Mouse (Mus musculus) C2C12 (cell line): ENCODE measurements around the gene Ccl24. TPM values are rescaled to one million over a fixed set of nuclear protein-coding genes. Genes with fewer than 3 reads are reported as not detected.

ENCODE experiments used
- H3K27me3 ChIP-seq: one replicate; pipeline ENCODE4 v1.6.1; 2011; ENCODE audit not compliant: control insufficient read depth, insufficient read depth, insufficient read length
- H3K36me3 ChIP-seq: one replicate; pipeline ENCODE4 v1.6.1; 2011; ENCODE audit not compliant: control insufficient read depth, insufficient read depth
- H3K4me3 ChIP-seq: one replicate; pipeline ENCODE4 v1.5.1; 2011; ENCODE audit warnings: mild to moderate bottlenecking, control low read depth; ENCODE audit not compliant: poor library complexity, insufficient read depth, severe bottlenecking
- H3K79me2 ChIP-seq: one replicate; pipeline ENCODE4 v1.6.1; 2011; ENCODE audit not compliant: control insufficient read depth, insufficient read depth
- H3K79me3 ChIP-seq: one replicate; pipeline ENCODE4 v1.6.1; 2011; ENCODE audit warnings: low read depth, control low read depth
- H3ac ChIP-seq: one replicate; pipeline ENCODE3; 2011; ENCODE audit warnings: low read depth; ENCODE audit not compliant: control insufficient read depth, insufficient read length
- CEBPB ChIP-seq: IDR thresholded peaks from one replicate; pipeline ENCODE4 v1.6.1; 2011; ENCODE audit warnings: low read depth, mild to moderate bottlenecking, control low read depth, moderate library complexity
- CTCF ChIP-seq: IDR thresholded peaks from one replicate; pipeline ENCODE4 v1.5.1; 2011; ENCODE audit not compliant: control insufficient read depth, insufficient read depth, insufficient read length
- FOSL1 ChIP-seq: IDR thresholded peaks from one replicate; pipeline ENCODE4 v1.8.0; 2011; ENCODE audit warnings: mild to moderate bottlenecking, low read length; ENCODE audit not compliant: poor library complexity, insufficient read depth, severe bottlenecking
- MAX ChIP-seq: IDR thresholded peaks from one replicate; pipeline ENCODE4 v1.6.1; 2011; ENCODE audit warnings: mild to moderate bottlenecking, control low read depth
- MYOD1 ChIP-seq: IDR thresholded peaks from one replicate; pipeline ENCODE4 v1.6.1; 2011; ENCODE audit warnings: low read depth; ENCODE audit not compliant: control insufficient read depth, insufficient read length
- MYOG ChIP-seq: IDR thresholded peaks from one replicate; pipeline ENCODE4 v1.6.1; 2011; ENCODE audit not compliant: control insufficient read depth, insufficient read length; ENCODE audit errors: extremely low read depth
- USF1 ChIP-seq: IDR thresholded peaks from one replicate; pipeline ENCODE4 v1.6.1; 2011; ENCODE audit warnings: low read depth, mild to moderate bottlenecking, control low read depth, moderate library complexity
- polyA plus RNA-seq: library from polyadenylated mRNA; unstranded; fragments of >200 nt; fragmentation: generic; extraction: Trizol; gene quantifications from one replicate; pipeline ENCODE4 v1.2.1, GENCODE M21; 2012; ENCODE audit warnings: missing spikeins

Ccl24 gene
- polyA plus RNA-seq, 1 experiment = not detected

DNA sequence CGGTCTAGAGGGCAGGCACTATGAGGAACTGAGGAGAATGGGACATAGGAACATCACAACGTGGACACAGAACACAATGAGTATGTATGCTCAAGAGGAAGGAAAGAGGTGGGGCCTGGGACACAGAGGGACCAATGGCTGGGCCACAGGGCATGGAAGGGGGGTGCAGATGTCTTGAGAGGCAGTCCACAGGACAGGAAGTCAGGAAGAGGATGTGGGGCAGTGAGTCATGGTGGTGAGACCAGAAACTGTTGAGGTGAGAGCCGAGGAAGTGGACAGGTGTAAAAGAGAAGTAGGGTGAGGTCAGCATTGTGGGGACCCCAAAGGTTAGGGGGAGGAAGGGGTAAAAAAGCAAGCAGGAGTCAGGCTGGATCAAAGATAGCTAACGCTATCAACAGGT lies 35.5 kb downstream of the Ccl24 start:
- peaks cover 39% of the 10 kb centered on the region for H3K79me2 ChIP-seq
- TF ChIP-seq CEBPB = no peak
- no peak for TF ChIP-seq CTCF
- peak; percentile 47 for TF ChIP-seq MYOD1
- TF ChIP-seq MYOG = no peak
- no peak overlapping the region for H3K4me3 ChIP-seq
- H3ac ChIP-seq = no peak overlapping the region
- peaks cover 4% of the 10 kb centered on the region for H3K36me3 ChIP-seq
- peaks cover 5% of the 10 kb centered on the region for H3K79me3 ChIP-seq
- no peaks in the 10 kb centered on the region for H3K27me3 ChIP-seq

DNA sequence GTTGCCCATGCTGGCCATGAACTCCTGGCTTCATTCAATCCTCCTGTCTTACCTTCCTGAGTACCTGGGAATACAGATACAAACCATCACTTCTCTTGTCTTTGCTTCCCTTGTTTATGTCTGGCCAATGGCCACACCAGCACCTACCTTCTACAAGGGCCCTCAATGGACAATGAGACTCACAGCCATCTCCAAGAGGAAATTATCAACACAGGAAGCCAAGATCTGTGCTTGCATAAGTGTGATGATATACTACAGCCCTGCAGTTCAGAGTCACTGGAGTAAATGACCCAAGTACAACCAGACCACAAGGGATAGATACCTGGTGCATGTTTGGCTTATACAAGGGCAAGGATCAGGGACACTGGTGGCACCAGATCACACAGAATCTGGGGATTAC lies 37.0 kb downstream of the Ccl24 start:
- Histone ChIP-seq H3K27me3 (no peaks in the 10 kb centered on the region), H3ac (no peak overlapping the region), H3K79me3 (peaks cover 5% of the 10 kb centered on the region), H3K36me3 (peaks cover 5% of the 10 kb centered on the region), H3K79me2 (peaks cover 30% of the 10 kb centered on the region), H3K4me3 (no peak overlapping the region)
- TF ChIP-seq CTCF (no peak), MYOG (no peak), USF1 (no peak), MAX (no peak), FOSL1 (no peak), CEBPB (no peak), MYOD1 (no peak)

DNA sequence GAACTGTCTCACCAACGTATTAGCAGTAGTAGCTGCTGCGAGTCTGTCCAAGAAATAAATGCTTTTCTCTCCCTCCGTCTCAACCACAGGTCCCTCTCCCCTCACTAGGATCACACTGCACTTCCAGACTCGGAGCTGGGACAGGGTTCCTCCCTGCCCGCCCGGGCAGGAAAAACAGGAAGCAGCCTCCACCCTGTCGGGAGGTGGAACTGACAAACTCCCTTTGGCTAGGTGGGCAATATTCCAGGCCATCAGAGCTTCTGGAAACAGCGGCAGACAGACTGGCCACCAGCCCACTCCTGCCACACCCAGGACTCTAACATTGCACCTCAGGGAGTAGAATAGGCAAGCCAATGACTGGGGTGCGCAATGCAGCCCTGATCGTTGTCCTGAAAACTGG lies 39.4 kb downstream of the Ccl24 start:
- Histone ChIP-seq H3ac (no peak overlapping the region), H3K79me2 (peaks cover 10% of the 10 kb centered on the region), H3K79me3 (no peaks in the 10 kb centered on the region), H3K4me3 (no peak overlapping the region), H3K36me3 (peaks cover 5% of the 10 kb centered on the region), H3K27me3 (no peaks in the 10 kb centered on the region)
- TF ChIP-seq CTCF (no peak), MYOD1 (no peak), FOSL1 (no peak), USF1 (no peak), CEBPB (no peak), MYOG (no peak), MAX (no peak)

DNA sequence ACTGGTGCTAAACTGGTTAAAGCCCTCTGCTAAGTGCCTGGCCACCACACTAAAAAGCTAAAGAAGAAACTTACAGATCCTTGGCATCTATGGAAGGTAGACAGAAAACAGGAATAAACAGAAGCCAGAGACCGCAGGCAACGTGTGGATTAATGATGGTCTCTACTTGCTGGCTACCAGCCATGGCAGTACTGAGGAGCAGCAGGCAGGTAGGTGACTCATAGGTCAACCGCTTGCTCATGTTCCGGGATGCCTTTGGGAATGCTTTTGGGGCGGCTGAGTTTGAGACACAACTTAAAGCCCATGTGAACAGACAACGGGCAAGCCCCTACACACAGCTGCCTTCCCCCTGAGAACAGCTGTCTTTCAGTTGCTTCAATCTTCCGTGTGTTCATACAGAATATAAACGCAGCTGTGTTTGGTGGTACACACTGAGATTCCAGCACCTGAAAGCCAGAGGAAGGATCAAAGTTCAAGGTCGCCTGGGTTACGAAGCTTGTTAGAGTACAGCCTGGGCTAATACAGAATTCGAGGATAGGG lies 41.5 kb downstream of the Ccl24 start:
- no peaks in the 10 kb centered on the region for H3K27me3 ChIP-seq
- H3K79me3 ChIP-seq = no peaks in the 10 kb centered on the region
- H3K4me3 ChIP-seq = no peak overlapping the region
- TF ChIP-seq USF1 = no peak
- TF ChIP-seq CEBPB = no peak
- TF ChIP-seq FOSL1 = no peak
- no peak for TF ChIP-seq MYOD1
- no peak for TF ChIP-seq CTCF
- no peak for TF ChIP-seq MAX
- H3K79me2 ChIP-seq = peaks cover 3% of the 10 kb centered on the region
- H3ac ChIP-seq = no peak overlapping the region
- H3K36me3 ChIP-seq = peaks cover 5% of the 10 kb centered on the region

DNA sequence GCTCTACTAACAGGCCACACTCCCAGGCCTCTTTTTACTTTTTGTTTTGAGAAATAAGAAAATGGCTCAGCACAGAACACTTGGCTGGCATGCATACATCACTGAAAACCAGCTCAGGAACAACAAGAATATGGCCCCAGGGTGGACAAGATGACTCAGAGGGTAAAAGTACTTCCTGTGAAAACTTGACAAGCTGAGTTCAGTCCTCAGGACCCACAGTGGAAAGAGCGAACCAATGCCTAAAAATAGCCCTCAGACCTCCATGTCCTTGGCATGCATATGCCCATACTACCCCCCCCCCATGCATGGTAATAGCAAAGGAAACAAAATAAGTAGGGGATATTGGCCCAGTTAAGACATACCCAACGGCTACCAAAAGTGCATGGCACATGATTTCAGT lies 42.9 kb downstream of the Ccl24 start:
- no peaks in the 10 kb centered on the region for H3K79me2 ChIP-seq
- TF ChIP-seq CEBPB = no peak
- TF ChIP-seq MAX = no peak
- TF ChIP-seq USF1 = no peak
- no peak for TF ChIP-seq MYOG
- no peak for TF ChIP-seq FOSL1
- TF ChIP-seq MYOD1 = no peak
- TF ChIP-seq CTCF = no peak
- no peak overlapping the region for H3K4me3 ChIP-seq
- peaks cover 5% of the 10 kb centered on the region for H3K36me3 ChIP-seq
- no peak overlapping the region for H3ac ChIP-seq
- H3K27me3 ChIP-seq = no peaks in the 10 kb centered on the region
- H3K79me3 ChIP-seq = no peaks in the 10 kb centered on the region

DNA sequence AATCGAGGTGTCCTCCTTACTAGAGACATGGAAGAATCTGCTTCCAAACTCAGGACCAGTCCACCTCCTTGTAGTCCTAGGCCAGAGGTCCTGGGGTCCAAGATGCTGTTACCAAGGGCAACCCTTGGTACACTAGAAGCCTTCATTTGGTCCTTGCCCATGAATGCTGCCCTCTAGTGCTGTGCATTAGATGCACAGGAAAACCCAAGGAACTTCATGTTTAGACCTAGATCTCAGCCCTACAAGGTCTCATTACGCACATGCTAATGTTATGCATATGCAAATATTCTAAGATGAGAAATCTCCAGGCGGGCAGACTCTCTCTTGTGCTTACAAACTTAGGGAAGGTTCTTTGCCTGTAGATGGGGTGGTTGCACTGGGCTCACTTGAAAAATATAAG lies 43.5 kb downstream of the Ccl24 start:
- Histone ChIP-seq H3ac (no peak overlapping the region), H3K79me2 (no peaks in the 10 kb centered on the region), H3K36me3 (peaks cover 5% of the 10 kb centered on the region), H3K79me3 (no peaks in the 10 kb centered on the region), H3K4me3 (no peak overlapping the region), H3K27me3 (no peaks in the 10 kb centered on the region)
- no peak for TF ChIP-seq FOSL1
- no peak for TF ChIP-seq MYOD1
- no peak for TF ChIP-seq CEBPB
- no peak for TF ChIP-seq MYOG
